Mouse (Mus musculus): ENCODE measurements at regions not wholly inside any gene's neighbourhood (a gene's known extent, or its start where the extent isn't known, plus 50 kb on each side); places are given as distances from the start of the nearest gene placed in this dataset.
A peak's percentile ranks its signal among the peaks of the same experiment; 100 is the strongest.

DNA sequence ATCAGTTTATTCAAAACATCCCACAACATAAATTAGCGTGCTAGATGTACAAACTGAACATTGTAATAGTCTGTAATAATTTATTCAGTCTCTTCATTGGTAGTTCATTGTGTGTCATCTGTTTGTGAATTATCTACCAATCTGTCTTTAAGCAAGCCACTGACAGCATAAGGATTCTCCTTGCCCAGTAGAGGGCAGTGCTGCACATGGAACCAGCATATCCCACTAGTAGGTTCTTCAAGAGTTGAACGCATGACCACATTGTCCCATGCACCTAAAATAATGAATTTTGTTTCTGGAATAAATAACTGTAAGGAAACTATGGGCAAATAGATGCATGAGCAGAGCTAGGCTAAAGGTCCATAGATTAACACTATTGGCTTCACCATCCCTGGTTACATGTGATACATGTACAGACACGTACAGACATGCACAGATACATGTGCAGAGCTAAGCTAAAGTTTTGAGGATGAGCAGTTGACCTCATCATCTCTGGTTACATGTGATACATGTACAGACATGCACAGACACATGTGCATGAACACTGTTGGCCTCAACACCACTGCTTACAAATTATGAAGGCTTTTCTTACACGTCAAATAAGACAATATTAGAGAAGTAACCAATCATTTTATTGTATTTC lies 143.0 kb upstream of the Ctnnd2 start:
- DNase-seq (ENCODE audit: low spot score) = peak; percentile 22

DNA sequence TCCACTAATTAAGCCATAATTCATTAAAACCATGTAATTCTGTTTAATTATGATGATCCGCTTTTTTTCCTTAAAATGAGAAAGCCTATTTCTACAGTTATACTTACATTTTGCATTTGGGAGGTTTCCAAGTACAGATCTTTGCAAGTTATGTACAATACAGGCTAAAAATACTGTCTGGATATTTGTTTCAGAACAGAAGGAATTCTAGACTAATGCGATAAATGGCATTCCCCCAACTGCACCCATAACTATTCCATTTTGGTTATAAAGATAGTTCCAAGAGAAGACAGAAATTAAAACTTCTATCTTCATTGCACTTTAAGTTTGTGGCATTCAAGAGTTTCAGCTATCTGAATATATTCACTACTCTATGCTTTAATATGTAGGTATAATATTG lies 137.0 kb upstream of the Ctnnd2 start:
- no peak for DNase-seq (ENCODE audit: low spot score)

DNA sequence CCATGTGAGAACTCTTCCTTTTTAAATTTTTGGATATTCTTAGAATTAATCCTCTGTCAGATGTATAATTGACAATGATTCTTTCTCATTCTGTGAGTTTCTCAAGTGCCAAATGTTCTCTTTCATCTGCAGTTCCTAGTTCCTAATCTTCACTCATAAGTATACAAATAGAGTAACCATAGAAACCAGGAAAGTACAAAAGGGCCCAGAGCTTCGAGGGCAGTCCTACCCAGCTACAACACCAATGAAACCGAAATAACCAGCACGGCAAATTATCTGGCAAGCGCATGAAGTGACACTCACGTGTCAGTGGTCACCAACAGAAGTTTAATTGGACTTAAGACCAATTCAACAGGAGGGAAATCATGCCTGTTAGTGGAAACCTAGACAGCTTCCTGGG lies 121.5 kb upstream of the Ctnnd2 start:
- DNase-seq (ENCODE audit: low spot score) = no peak

DNA sequence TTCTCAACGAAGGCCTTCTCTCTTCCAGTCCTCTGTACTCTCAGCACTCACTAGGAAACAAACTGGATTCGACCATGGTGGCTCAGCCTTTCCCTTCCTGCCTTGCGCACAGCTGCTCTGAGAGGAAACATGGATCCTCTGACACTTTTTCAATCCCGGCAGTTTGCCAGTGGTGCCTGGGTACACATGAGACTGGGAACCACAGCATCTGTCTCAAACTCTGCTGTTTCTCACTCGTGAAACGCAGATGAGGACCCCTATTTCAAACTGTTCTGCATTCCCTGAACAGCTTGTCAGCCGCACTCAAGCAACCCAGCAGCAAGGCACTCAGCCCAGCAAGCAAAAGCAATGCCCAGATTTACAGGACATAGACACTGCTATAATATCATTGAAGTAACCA lies 112.6 kb upstream of the Ctnnd2 start:
- DNase-seq (ENCODE audit: low spot score) = no peak

DNA sequence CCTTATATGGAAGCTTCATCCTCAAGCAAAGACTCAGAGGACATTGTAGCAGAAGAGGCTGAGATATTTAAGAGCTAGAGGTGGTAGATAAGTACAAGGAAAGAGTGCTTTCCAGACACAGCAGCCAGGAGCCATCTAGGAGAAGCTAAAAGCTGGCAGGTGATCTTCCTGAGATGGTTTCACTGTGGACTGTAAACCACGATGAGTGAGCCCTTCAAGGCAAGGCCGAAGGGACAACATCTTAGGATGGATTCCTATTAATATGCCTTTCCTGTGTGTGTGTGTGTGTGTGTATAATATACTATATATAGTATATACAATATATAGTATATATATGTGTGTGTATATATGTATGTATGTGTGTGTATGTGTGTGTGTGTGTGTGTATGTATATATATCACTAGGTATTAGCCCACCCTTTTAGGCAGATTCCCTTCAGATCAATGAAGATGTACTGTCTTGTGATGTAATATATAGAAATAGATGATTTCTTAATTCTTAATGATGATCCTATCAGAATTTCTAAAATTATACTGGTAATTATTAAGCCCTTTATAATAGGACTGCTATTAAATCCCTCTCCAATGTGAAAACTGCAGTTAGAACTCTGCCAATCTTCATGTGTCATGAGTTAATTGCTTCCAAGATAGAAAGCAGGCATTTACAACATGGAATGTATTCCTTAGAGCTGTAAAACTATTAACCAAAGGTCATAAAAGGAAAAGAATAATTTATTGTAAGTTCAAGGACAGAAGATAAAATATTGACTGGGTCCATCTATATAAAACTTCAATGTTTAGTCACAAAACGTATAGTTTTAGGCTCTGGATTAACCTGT lies 111.7 kb upstream of the Ctnnd2 start:
- DNase-seq (ENCODE audit: low spot score) = no peak

DNA sequence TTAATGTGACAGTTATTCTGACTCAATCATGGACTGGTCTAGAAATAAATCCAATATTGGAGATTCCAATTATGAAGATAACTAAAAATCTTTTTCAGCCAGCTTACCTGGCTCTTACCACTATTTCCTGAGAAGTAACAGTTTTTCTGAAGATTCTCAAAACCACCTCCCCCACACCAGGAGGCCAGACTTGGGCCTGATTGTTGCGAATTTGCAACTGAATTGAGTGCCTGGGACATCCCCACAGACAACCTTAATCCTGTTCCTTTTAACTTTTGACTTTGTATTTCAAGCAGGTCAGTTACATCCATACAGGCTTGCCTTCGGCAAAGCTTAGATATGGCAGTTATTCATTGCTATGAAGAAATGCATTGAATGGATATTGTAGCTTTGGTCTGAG lies 100.7 kb upstream of the Ctnnd2 start:
- no peak for DNase-seq (ENCODE audit: low spot score)

DNA sequence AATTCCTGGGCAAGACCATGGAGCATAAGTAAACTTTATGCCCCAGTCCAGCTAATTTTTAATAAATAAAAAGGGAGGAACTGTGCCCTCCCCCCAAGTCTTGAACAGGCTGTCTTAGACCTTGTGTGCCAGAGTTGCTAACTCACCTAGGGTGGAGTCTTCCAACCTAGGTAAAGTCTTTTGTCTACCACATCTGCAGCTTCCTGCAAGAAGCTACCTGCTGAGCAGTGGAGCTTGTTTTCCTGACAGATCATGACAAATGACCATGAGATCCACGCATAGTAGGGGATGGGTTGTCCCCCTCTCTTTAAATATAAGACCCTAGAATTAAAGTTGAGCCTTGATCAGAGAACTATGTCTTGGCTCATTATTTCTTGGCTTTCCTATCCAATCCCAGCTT lies 100.1 kb upstream of the Ctnnd2 start:
- DNase-seq (ENCODE audit: low spot score) = no peak

DNA sequence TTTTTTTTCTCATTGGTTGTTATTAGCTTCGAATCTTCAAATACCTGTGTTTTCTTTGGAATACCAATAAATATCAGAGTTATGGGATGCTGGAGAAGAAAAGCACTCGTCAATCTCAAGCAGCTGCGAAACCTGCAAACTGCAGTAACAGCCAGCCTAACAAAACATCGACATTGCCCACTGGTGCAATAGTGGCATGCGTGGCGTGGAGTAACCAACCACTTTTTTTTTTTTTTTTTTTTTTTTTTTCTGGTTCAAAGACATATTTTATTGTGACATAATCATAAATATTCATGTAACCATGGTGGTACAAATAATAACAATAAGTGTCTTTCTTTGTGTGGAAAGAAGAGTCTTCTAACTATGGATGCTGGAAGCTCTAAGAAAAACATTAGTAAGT lies 85.3 kb upstream of the Ctnnd2 start:
- DNase-seq (ENCODE audit: low spot score) = no peak

DNA sequence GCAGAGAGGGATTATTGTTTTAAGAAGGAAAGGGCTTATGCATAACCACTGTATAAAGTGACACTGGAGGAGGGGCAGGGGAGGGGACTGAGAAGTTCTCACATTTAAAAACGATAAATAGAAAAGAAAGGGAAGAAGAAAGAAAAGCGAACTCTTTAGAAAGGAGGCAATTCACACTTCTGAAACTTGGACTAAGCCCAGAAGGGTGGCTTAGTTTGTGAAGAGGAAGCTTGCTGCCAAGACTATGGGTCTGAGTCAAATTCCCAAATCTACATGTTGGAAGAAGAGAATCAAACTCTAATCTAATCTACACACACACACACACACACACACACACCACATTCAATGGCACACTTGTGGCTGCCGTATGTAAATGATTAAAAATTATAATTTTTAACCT lies 50.3 kb upstream of the Ctnnd2 start:
- DNase-seq (ENCODE audit: low spot score) = no peak

All from thymus, postnatal 0 days (tissue).